Mouse (Mus musculus) macrophage (primary cell): ENCODE results near the gene Liph. TPM values are rescaled to one million over a fixed set of nuclear protein-coding genes. Genes with fewer than 3 reads are reported as not detected.
"Not testable (repeated sequence)": the region's sequence is repeated elsewhere in the genome, so short reads cannot be mapped to it uniquely, and the experiment has no call there.

Experiments used
- H3K27ac ChIP-seq: fragments of 350-480 bp; formaldehyde crosslinking; 2 replicates; pipeline ENCODE4 v1.9.0; 2021
- H3K36me3 ChIP-seq: fragments of 350-480 bp; formaldehyde crosslinking; 2 replicates; pipeline ENCODE4 v1.9.0; 2021; ENCODE audit errors: inconsistent target
- H3K4me3 ChIP-seq: fragments of 350-480 bp; formaldehyde crosslinking; 2 replicates; pipeline ENCODE4 v1.9.0; 2021; ENCODE audit errors: inconsistent target
- H3K79me2 ChIP-seq: fragments of 350-480 bp; formaldehyde crosslinking; 2 replicates; pipeline ENCODE4 v1.9.0; 2021; ENCODE audit errors: inconsistent target
- WGBS: methylation state at CpG from one replicate; pipeline ENCODE4 v1.1.7; 2026; ENCODE audit warnings: inconsistent platforms; ENCODE audit not compliant: missing documents; 5-methylcytosine and 5-hydroxymethylcytosine counted together
- polyA plus RNA-seq: library from polyadenylated mRNA; stranded (reverse); fragments of 250-400 nt; gene quantifications from 3 replicates; pipeline ENCODE4 v1.2.4, GENCODE M21; 2018; ENCODE audit warnings: inconsistent platforms

The Liph gene
- polyA plus RNA-seq, 1 experiment from 2014 or later = 0.19 TPM

- 4% methylated on average over 63 of the region's 63 CpGs for WGBS
- H3K36me3 ChIP-seq = no peaks in the 10 kb centered on the region
- H3K79me2 ChIP-seq = no peaks in the 10 kb centered on the region
- H3K27ac ChIP-seq = no peak within 1 kb of the TSS
- H3K4me3 ChIP-seq = peak within 1 kb of the TSS; percentile 54
Observed at GRCm38 (mm10) chr16:21946761-21947715, 48.4 kb downstream of the Liph start, which contains the start of gene Tmem41a. TSS of gene Tmem41a (minus strand) at chr16:21947552.

GRCm38 (mm10) chr16:21928471-21928870, 67.0 kb downstream of the Liph start:
- H3K79me2 ChIP-seq = no peaks in the 10 kb centered on the region
- no peak overlapping the region for H3K4me3 ChIP-seq
- H3K36me3 ChIP-seq = no peaks in the 10 kb centered on the region
- 94% methylated on average over 11 of the region's 13 CpGs for WGBS
- H3K27ac ChIP-seq = no peak overlapping the region

GRCm38 (mm10) chr16:21916681-21917080, 78.8 kb downstream of the Liph start:
- Histone ChIP-seq H3K4me3 (no peak overlapping the region), H3K27ac (no peak overlapping the region), H3K36me3 (no peaks in the 10 kb centered on the region), H3K79me2 (no peaks in the 10 kb centered on the region)
- WGBS = 91% methylated on average over 7 of the region's 7 CpGs

- no peak overlapping the region for H3K4me3 ChIP-seq
- peak overlapping the region; percentile 42 for H3K27ac ChIP-seq
- no peaks in the 10 kb centered on the region for H3K79me2 ChIP-seq
- WGBS = 18% methylated on average over 6 of the region's 6 CpGs
- H3K36me3 ChIP-seq = no peaks in the 10 kb centered on the region
Observed at GRCm38 (mm10) chr16:21913347-21913746, 82.1 kb downstream of the Liph start.

- not testable (repeated sequence) for H3K36me3 ChIP-seq, H3K79me2 ChIP-seq, H3K4me3 ChIP-seq, H3K27ac ChIP-seq
- 90% methylated on average over 3 of the region's 8 CpGs for WGBS
Observed at GRCm38 (mm10) chr16:21908906-21909305, 86.6 kb downstream of the Liph start.

GRCm38 (mm10) chr16:21906902-21907301, 88.6 kb downstream of the Liph start:
- WGBS = 98% methylated on average over 6 of the region's 6 CpGs

GRCm38 (mm10) chr16:21905996-21906395, 89.5 kb downstream of the Liph start:
- H3K36me3 ChIP-seq = no peaks in the 10 kb centered on the region
- 94% methylated on average over 7 of the region's 7 CpGs for WGBS
- H3K4me3 ChIP-seq = no peak overlapping the region

More at GRCm38 (mm10) chr16:21906902-21907301, 88.6 kb downstream of the Liph start:
- Histone ChIP-seq H3K4me3 (no peak overlapping the region), H3K36me3 (no peaks in the 10 kb centered on the region), H3K27ac (no peak overlapping the region), H3K79me2 (no peaks in the 10 kb centered on the region)

GRCm38 (mm10) chr16:21904636-21905035, 90.8 kb downstream of the Liph start:
- WGBS = 94% methylated on average over 10 of the region's 10 CpGs
- no peaks in the 10 kb centered on the region for H3K79me2 ChIP-seq

More at GRCm38 (mm10) chr16:21905996-21906395, 89.5 kb downstream of the Liph start:
- no peak overlapping the region for H3K27ac ChIP-seq
- no peaks in the 10 kb centered on the region for H3K79me2 ChIP-seq

More at GRCm38 (mm10) chr16:21904636-21905035, 90.8 kb downstream of the Liph start:
- no peak overlapping the region for H3K4me3 ChIP-seq
- H3K36me3 ChIP-seq = no peaks in the 10 kb centered on the region
- H3K27ac ChIP-seq = no peak overlapping the region

Other genes starting within 250 kb of the Liph start
- 0.49 to 1.1 TPM (median 0.95 TPM) in 3 replicates for gene Ehhadh, start 207.9 kb downstream of the Liph start, polyA plus RNA-seq
- 0.04 to 0.14 TPM (median 0.09 TPM) in 3 replicates for gene Map3k13, start 201.3 kb downstream of the Liph start, polyA plus RNA-seq
- gene Tmem41a, start 48.1 kb downstream of the Liph start, polyA plus RNA-seq = 5.9 to 9.7 TPM (median 6.1 TPM) in 3 replicates
- gene Senp2, start 13.8 kb upstream of the Liph start, polyA plus RNA-seq = 38.2 to 51.7 TPM (median 44.3 TPM) in 3 replicates
- 11.0 to 35.3 TPM (median 33.5 TPM) in 3 replicates for gene Igf2bp2, start 167.6 kb upstream of the Liph start, polyA plus RNA-seq